Mouse (Mus musculus): ENCODE measurements at regions not wholly inside any gene's neighbourhood (a gene's known extent, or its start where the extent isn't known, plus 50 kb on each side); places are given as distances from the start of the nearest gene placed in this dataset.

- no peak for DNase-seq (ENCODE audit: low spot score in 2 of 2)
Measured at GRCm38 (mm10) chr19:56232950-56233349, 54.0 kb upstream of the Habp2 start.

GRCm38 (mm10) chr19:56235040-56235439, 51.9 kb upstream of the Habp2 start:
- DNase-seq (ENCODE audit: low spot score in 2 of 2) = no peak

All from adrenal gland, postnatal 4 days (tissue).